Mouse (Mus musculus): ENCODE results near the gene Tmc2.

DNA sequence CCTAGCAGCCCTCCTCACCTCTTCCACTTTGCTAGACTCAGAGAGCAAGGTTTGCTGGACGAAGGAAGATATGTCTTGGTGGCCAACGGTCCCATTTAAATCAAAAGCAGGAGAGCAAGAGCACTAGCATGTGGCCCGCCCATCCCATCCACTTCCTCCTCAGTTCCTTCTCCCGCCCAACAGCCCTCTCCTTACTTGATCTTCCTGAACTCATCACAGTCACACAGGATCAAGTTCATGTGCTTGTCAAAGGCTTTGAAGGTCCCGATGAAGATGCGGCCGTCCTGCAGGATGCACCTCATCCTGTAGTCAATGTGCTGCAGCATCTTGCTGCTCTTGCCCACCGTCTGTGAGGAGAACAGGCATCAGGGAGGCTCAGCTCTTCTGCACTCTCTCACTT is 18.2 kb upstream of the Tmc2 start:
- no peak for TF ChIP-seq EP300 (IDR thresholded peaks at IDR 0.05; ENCODE audit: low read depth)
- TF ChIP-seq CTCF (IDR thresholded peaks at IDR 0.05; ENCODE audit: low read depth) = no peak
